Mouse (Mus musculus): ENCODE measurements at regions not wholly inside any gene's neighbourhood (a gene's known extent, or its start where the extent isn't known, plus 50 kb on each side); places are given as distances from the start of the nearest gene placed in this dataset.

DNA sequence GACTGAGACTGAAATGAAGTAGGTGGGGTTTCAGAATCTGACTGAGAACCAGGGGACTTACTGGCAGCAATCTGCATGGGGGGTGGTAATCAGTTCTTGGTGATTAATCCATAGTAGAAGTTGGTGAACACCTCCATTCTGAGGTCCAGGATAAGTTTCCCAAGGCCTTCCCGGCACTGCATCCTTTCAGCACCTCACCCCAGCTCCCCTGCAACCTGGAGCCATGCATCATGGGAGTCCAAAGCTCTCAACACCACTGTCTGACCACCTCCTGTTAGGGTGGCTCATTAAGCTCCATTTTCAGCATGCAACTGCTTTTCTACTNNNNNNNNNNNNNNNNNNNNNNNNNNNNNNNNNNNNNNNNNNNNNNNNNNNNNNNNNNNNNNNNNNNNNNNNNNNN lies 157.0 kb downstream of the Cyp26b1 start:
- DNase-seq (ENCODE audit: low spot score in 2 of 2) = no peak

DNA sequence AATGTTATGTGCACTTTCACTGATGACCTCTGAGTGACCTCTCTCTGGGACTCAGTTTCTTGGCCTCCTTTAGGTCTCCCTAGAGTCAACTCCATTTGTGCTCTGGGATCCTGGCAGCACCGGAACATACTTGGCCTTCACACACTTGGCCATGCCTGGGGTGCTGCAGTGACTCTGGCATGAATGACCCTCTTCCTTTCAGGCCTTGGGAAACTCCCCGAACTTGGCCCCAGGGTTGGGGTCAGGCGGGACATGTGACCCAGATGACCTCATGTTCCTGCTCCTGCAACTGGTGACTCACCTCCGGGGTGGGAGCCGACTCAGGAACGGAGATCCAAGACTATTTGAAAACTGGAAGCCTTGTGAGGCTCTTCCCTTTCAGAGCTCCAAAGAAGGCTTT lies 159.2 kb downstream of the Cyp26b1 start:
- no peak for DNase-seq (ENCODE audit: low spot score in 2 of 2)

DNA sequence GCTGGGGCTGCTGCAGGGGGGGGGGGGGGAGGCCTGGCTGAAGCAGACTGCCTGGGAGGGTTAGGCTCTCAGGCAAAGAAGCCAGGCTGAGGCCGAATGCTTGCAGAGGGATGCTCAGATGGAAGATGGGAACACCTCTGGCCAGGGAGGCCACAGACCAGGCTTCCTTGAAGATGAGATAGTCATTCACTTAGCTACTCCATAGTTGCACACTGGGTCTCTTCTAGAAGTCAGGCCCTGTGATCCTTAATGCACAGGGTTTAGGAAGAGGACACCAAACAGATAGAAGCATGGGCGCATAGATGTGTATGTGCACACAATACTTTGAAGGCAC lies 162.1 kb downstream of the Cyp26b1 start:
- DNase-seq (ENCODE audit: low spot score in 2 of 2) = no peak

DNA sequence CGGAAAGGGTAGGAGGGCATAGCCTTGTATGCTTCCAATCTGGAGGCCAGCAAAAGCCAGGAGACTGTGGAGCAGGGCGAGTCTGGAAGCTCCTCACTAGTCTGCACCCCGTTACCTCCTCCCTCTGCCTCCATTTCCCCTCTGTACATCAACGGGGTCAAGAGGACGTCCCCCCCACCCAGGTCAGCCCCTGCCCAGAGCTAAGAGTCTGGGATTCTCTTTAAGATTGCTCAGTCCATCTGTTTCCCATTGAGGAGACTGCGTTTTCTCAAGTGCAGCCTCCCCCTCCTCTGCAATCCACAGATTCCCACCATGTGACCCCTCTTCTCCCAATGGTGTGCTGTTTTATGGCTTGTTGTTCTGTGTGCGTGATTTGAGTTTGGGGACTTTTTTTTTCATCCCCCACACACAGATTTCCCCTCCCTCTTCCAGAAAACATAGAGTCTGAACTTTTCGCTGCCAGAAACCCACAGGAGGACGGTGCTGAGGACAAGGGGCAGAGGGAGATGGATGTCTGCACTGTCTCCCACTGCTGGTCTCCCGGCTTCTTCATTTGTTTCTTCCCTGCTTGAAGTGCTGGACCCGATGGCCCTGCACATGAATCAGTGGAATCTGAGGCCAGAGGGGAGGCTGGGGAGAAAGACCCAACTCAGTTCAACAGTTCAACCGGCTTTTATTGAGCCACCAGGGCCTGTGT lies 162.6 kb downstream of the Cyp26b1 start:
- no peak for DNase-seq (ENCODE audit: low spot score in 2 of 2)

- no peak for DNase-seq (ENCODE audit: low spot score in 2 of 2)
Measured at GRCm38 (mm10) chr6:84430146-84430545, 163.6 kb downstream of the Cyp26b1 start.

DNA sequence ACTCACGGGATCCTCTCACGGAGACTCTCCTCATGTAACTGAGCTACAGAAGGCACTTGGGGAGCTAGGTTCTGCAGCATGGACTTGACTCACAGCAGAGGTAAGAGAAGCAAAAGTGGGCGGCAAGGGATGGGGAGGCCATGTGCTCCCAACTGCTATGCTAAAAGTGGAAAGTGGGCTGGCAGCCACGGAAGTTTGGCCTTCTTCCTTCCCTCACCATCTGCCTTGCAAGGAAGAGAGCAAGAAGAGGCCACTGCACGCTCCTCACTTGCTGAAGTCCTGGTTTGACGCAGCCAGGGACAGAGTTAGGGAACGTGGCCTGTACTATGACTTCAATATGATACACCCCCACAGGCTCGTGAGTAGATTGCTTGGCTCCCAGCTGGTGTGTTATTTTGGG lies 164.5 kb downstream of the Cyp26b1 start:
- no peak for DNase-seq (ENCODE audit: low spot score in 2 of 2)

DNA sequence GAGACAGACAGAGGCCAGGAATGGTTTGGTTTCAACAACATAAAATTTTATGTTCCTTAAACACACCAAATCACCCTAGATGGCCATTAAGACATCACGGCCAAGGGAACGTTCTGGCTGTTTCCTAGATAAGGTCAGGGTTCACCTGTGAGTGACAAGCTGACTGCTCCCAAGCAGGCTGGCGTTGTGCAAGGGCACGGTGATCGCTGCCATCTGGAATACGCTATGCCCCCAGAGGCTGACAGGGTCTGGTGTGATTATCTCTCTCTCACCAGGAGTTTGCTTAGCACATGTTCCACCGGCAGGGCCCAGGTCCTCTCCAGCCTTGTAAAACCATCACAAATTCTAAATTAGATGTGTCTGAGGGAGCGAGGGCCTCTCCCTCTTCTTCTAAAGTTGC lies 167.0 kb downstream of the Cyp26b1 start:
- no peak for DNase-seq (ENCODE audit: low spot score in 2 of 2)

- DNase-seq (ENCODE audit: low spot score in 2 of 2) = no peak
Measured at GRCm38 (mm10) chr6:84425823-84426222, 167.9 kb downstream of the Cyp26b1 start.

GRCm38 (mm10) chr6:84422946-84423345 lies 170.8 kb downstream of the Cyp26b1 start:
- no peak for DNase-seq (ENCODE audit: low spot score in 2 of 2)

DNA sequence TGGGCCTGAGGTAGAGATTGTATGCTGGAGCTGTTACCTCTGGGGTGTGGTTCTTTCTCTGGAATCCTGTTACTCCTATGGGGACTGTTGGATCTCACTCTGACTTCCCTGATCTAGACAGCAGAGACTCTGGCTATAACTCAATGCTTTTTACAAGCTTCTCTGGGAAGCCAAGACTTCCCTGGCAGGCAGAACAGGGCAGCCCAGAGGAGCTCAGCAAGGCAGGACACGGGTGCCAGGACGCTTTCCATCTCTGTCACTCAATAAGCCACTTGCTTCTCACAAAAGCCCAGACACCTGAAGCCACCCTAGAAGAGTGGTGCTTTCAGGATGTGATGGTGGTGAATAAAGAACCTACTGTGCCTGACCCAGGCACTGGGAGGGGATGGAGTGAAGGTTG lies 174.0 kb downstream of the Cyp26b1 start:
- DNase-seq (ENCODE audit: low spot score in 2 of 2) = no peak

GRCm38 (mm10) chr6:84419281-84419680 lies 174.4 kb downstream of the Cyp26b1 start:
- DNase-seq (ENCODE audit: low spot score in 2 of 2) = no peak

DNA sequence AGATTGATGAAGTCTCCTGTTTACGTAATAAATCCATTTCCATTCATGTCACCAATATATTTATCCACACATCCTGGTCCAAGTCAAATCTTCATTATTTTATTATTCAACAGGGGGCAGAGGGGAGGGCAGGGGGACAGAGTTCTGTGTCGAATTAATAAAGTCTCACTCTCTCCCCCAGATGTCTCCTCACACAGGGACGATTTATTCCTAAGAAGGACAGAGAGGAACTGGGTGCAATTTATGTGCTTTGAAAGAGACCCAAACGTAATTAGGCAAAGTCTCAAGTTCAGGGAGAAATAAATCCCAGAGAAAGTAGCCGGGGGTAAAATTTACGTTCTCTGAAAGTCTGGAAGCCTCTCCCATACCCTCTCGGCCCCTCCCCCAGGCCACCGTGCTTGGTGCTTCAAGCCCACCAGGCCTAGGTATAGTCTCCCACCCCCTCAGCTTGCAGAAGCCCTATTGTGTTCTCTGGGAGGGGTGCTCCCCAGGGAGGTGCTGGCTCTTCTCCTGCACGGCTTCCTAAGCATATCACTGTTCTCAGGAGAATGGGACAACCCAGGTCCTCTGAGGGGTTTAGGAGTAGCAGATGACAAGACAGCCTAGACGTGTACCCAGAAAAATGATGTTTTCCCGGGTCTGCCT lies 176.6 kb downstream of the Cyp26b1 start:
- DNase-seq (ENCODE audit: low spot score in 2 of 2) = no peak

DNA sequence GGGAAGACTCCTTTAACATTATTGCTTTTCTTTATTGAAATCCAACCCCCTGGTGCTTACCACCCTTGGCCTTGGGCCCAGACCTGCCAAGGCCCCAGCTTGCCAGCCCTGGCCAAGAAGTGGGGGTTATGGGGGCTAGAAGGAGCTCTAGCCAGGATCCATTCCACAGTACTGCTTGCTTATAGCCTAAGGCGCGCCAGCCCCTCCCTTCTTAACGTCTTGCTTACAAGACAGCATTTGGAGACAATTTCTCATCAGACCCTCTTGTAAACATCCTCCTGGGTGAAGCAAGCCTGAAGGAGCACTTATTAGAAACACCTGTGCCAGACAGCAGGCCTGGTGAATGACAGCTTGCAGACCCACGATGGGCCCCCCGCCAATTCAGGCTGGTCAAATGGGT lies 179.3 kb downstream of the Cyp26b1 start:
- no peak for DNase-seq (ENCODE audit: low spot score in 2 of 2)

GRCm38 (mm10) chr6:84409863-84410513 lies 183.7 kb downstream of the Cyp26b1 start:
- DNase-seq (ENCODE audit: low spot score in 2 of 2) = no peak

DNA sequence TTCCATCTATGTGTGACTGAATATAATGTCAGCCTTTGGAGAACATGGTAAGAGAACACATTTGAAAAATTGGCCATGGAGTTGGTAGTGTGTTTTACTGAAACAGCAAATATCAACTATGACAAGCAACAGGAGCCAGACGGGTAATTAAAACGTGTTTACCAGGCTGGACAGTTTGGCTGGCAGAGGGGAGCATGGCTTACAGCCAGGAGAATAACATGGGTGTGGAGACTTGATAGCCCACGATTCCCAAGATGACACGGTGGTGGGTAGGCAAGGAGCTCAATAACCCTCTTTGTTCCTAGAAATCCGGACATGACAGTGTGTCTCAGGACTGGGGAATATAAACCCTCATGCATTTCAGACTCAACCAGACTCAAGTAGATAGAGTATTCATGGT lies 185.2 kb downstream of the Cyp26b1 start:
- no peak for DNase-seq (ENCODE audit: low spot score in 2 of 2)

DNA sequence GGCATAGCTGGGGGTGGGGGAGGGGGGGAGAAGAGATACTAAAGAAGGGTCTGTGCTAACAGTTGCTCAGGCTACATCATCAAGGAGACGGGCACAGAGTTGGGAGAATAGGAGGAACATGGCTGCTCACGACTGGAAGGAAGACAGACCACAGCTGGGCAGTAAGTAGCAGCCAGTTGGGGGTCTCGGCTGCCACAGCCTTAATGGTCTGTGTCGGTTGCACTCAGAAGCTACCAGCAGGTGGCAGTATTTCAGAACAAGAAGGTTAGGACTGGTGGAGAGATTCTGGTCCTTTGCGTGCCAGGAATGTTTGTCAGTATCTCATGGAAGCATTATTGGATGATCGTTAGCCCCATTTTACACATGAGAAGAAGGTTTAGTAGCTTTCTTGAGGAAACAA lies 185.9 kb downstream of the Cyp26b1 start:
- DNase-seq (ENCODE audit: low spot score in 2 of 2) = no peak

DNA sequence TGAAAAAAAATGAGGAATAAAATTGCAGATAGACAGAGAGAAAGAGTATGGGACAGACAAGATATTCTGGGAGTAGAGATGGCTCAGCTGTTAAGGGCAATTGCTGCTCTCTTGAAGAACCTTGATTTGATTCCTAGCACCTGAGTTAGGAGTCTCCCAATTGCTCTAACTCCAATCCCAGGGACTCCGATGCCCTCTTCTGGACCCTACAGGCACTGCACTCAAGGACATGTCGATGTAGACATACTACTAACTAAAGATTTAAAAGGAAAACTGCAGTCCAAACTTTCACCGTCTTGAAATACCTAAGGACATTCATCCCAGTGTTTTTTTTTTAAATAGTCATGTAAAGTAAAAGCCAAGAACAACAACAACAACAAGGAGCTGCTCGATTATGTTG lies 189.0 kb downstream of the Cyp26b1 start:
- no peak for DNase-seq (ENCODE audit: low spot score in 2 of 2)

DNA sequence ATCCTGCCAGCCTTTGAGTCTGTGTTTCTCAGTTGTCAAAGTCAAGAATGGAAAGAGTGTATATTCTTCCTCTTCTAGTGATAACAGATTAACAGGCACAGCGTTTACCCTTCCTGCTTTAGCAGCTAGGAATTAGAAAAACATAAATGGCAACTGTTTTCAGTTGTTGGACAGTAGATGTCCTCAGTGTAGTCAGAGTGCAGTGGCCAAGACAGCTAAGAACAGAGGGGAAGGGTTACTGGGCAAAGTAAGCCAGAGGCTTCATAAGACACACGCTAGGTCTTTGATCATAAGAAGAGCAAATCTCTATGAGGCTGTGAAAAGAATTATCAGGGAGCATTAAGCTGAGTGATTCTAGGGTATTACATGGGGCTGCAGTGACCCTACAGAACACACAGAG lies 191.3 kb downstream of the Cyp26b1 start:
- no peak for DNase-seq (ENCODE audit: low spot score in 2 of 2)

- no peak for DNase-seq (ENCODE audit: low spot score in 2 of 2)
Measured at GRCm38 (mm10) chr6:84394496-84395090, 199.1 kb downstream of the Cyp26b1 start.

DNA sequence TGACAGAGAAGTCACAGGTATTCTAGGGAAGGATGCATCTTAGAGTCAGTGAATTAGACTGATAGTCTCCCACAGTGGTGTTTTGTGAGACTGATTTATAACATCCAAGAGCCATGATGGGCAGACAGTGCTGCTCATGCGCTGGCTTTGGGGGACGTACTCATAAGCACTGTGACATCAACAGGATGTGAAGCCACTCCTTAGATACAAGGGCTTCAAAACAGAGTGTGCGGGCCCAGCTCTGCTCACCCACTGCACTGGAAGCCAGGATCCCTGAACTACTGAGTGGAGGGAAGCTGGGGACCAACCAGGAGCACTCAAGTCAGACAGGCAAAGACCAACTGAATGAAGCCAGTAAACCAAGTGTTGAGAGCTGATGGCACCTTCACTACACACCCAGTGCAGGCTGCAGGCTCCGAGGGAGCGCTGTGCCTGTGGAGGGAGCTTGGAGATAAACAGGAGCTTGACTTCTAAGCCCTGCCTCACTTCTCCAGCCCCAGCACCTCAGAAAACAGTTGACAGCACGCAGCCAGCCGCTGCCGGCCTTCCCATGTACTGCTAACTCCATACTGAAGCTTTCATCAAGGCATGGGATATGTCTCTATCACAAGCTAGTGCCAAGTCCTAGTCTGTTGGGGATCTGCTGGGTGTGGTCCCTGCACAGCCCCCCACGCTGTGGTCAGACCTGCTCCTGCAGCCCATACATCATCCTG lies 200.0 kb downstream of the Cyp26b1 start:
- no peak for DNase-seq (ENCODE audit: low spot score in 2 of 2)

- DNase-seq (ENCODE audit: low spot score in 2 of 2) = no peak
Measured at GRCm38 (mm10) chr6:84392752-84393511, 200.8 kb downstream of the Cyp26b1 start.

- DNase-seq (ENCODE audit: low spot score in 2 of 2) = no peak
Measured at GRCm38 (mm10) chr6:84391016-84391415, 202.7 kb downstream of the Cyp26b1 start.
